Comparison of ENCODE assay signal across 7 mouse cellular contexts in the genomic region with DNA sequence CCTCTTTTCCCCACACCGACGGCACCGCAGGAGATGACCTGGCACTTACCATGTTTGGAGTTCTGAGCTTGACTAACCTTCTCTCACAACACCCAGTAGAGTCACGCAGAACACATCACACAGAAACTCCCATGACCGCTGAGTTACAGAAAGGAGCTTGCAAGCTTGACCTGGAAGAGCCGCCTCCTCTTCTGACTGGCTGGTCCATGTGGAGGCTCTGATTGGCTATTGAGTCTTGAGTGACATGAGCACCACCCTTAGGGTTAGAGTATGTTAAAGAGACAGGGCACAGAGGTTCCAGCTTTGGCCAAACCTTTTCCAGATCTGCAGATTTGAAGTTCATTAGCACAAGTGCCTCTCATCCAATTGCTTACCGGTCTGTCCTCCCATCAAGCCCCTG. TPM values are rescaled to one million over a fixed set of nuclear protein-coding genes. Genes with fewer than 3 reads are reported as not detected.
DNase-seq lines count a peak whose midpoint lies in the region; ATAC-seq and TF ChIP-seq lines count a peak whose summit lies in the region.
"Not testable (repeated sequence)": the region's sequence is repeated elsewhere in the genome, so short reads cannot be mapped to it uniquely, and the experiment has no call there.

TSS of gene Gm14391 (minus strand) at position 186 of the 400 bp plus-strand sequence.

- not testable (repeated sequence) for H3K4me1 ChIP-seq in embryonic facial prominence, embryonic 12.5 days; midbrain, postnatal 0 days (ENCODE audit: insufficient read depth, low read length)

- not testable (repeated sequence) for H3K4me2 ChIP-seq in embryonic facial prominence, embryonic 12.5 days (replicated peaks); midbrain, postnatal 0 days (ENCODE audit: low read depth, low read length, poor library complexity, severe bottlenecking)

- WGBS in embryonic facial prominence, embryonic 12.5 days: no CpG with 5 or more reads among the region's 7 CpGs
- WGBS in midbrain, postnatal 0 days: no CpG with 5 or more reads among the region's 7 CpGs

- not testable (repeated sequence) for H3K27ac ChIP-seq in embryonic facial prominence, embryonic 12.5 days; midbrain, postnatal 0 days (ENCODE audit: low read depth, low read length)

- H3K9ac ChIP-seq in embryonic facial prominence, embryonic 12.5 days; midbrain, postnatal 0 days (replicated peaks; ENCODE audit: low read length, poor library complexity, severe bottlenecking): not testable (repeated sequence)

- intact Hi-C loops in heart, postnatal 10 days (cut with DNase I); left cerebral cortex, postnatal 36 days (cut with DNase I): not testable (repeated sequence)

- not testable (repeated sequence) for ATAC-seq in embryonic facial prominence, embryonic 12.5 days (ENCODE audit: insufficient number of reproducible peaks, insufficient read depth, low FRiP score, low TSS enrichment); midbrain, postnatal 0 days (ENCODE audit: low FRiP score)

- H3K27me3 ChIP-seq in embryonic facial prominence, embryonic 12.5 days; midbrain, postnatal 0 days (ENCODE audit: insufficient read depth, low read length): not testable (repeated sequence)

- not testable (repeated sequence) for TF ChIP-seq CTCF in midbrain, postnatal 0 days (IDR thresholded peaks at IDR 0.05)

- H3K36me3 ChIP-seq in embryonic facial prominence, embryonic 12.5 days; midbrain, postnatal 0 days (ENCODE audit: insufficient read depth, low read length): not testable (repeated sequence)

- H3K9me3 ChIP-seq in embryonic facial prominence, embryonic 12.5 days; midbrain, postnatal 0 days (ENCODE audit: low read length): not testable (repeated sequence)

- DNase-seq in adrenal gland, adult 8-10 months; gastrocnemius, postnatal 10 days; heart, postnatal 10 days; layer of hippocampus, adult 8-10 months (ENCODE audit: low spot score in 2 of 2); left cerebral cortex, postnatal 36 days (ENCODE audit: low spot score in 2 of 2); midbrain, postnatal 0 days (ENCODE audit: low spot score): not testable (repeated sequence)

- H3K4me3 ChIP-seq in embryonic facial prominence, embryonic 12.5 days; midbrain, postnatal 0 days (ENCODE audit: low read depth, low read length): not testable (repeated sequence)

RNA-seq across cellular contexts. Expression of gene Gm14391, which starts in this region (rescaled TPM):
- 10 to 100 TPM; 55.0 to 80.9 (median 71.4) TPM for total RNA-seq in adrenal gland, adult 8-10 months (2022)
- 7.5 and 13.6 TPM in 2 replicates for polyA plus RNA-seq in embryonic facial prominence, embryonic 12.5 days (2016; fragmentation: Nextera tagmentation; extraction: Ambion mirVana)
- 10 to 100 TPM; 26.3 to 40.4 TPM for total RNA-seq in gastrocnemius, postnatal 10 days (2021)
- total RNA-seq in heart, postnatal 10 days (2021): 10 to 100 TPM; 40.8 to 56.5 TPM
- 100 to 1,000 TPM in 3 of 4 experiments, 10 to 100 TPM in 1; 96.0 to 126 (median 110) TPM for total RNA-seq in layer of hippocampus, adult 8-10 months (2022)
- total RNA-seq in left cerebral cortex, postnatal 36 days (2021): 10 to 100 TPM; 69.5 to 89.4 TPM
- total RNA-seq in midbrain, postnatal 0 days (2014; rRNA removed): 11.1 and 16.6 TPM in 2 replicates
- 6.1 and 11.7 TPM in 2 replicates for polyA plus RNA-seq in midbrain, postnatal 0 days (2015; fragmentation: Nextera tagmentation; extraction: Ambion mirVana)
